In the genomic region with DNA sequence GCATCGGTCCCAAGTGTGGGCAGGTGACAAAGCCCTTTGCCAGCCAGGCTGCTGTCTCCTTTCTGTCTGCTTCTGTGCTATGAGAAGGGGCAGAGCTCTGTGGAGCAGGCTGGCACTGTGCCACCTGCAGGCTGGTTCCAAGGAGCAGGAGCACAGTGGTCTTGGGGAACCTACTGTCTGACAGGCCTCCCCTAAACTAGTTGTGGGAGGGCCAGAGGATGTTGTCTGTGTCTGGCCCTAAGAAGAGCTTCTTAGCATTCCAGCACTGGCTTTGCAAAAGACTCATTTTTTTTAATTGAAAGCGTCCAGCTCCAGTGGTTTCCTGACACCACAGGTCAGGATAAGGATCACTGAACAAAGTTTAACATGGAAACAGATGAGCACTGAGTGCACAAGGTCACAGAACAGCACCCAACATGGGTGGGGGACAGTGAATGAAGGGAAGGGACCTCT, we compare ENCODE assay signal across 13 mouse cellular contexts. TPM values are rescaled to one million over a fixed set of nuclear protein-coding genes. Genes with fewer than 3 reads are reported as not detected.
DNase-seq lines count a peak whose midpoint lies in the region; ATAC-seq and TF ChIP-seq lines count a peak whose summit lies in the region.
"Had no signal": no experiment of that assay in that cellular context is flagged by ENCODE, and none has a peak within 500 bp of the region (broad histone marks: within the 10 kb centered on the region; RNA-seq: fewer than 3 reads in every experiment).

No protein-coding gene starts in this region.

- no peak overlapping the region for H3K4me3 ChIP-seq in lung, embryonic 14.5 days (ENCODE audit: low read depth, low read length)
- H3K4me3 ChIP-seq in kidney, embryonic 15.5 days (replicated peaks), result no peak overlapping the region
- H3K4me3 ChIP-seq: hindbrain, embryonic 15.5 days; lung, embryonic 15.5 days had no signal

- peak; percentile 29; the same call in 1 of the 2 replicates for ATAC-seq in lung, embryonic 14.5 days (ENCODE audit: insufficient read depth)
- ATAC-seq in kidney, embryonic 15.5 days (replicated peaks; ENCODE audit: low FRiP score), result peak; percentile 83

- TF ChIP-seq CTCF in lung, embryonic 14.5 days (IDR thresholded peaks at IDR 0.05; ENCODE audit: low read depth), result no peak

- no peaks in the 10 kb centered on the region for H3K27me3 ChIP-seq in lung, embryonic 14.5 days (ENCODE audit: insufficient read depth, low read length)
- no peaks in the 10 kb centered on the region for H3K27me3 ChIP-seq in kidney, embryonic 15.5 days
- H3K27me3 ChIP-seq: hindbrain, embryonic 15.5 days; lung, embryonic 15.5 days had no signal

- 34% methylated on average over 2 of the region's 2 CpGs for WGBS in lung, embryonic 14.5 days
- 24% methylated on average over 2 of the region's 2 CpGs for WGBS in kidney, embryonic 15.5 days

- peaks cover 22% of the 10 kb centered on the region for H3K4me1 ChIP-seq in lung, embryonic 14.5 days (ENCODE audit: insufficient read depth)
- peaks cover 77% of the 10 kb centered on the region for H3K4me1 ChIP-seq in kidney, embryonic 15.5 days

- H3K9ac ChIP-seq in lung, embryonic 14.5 days, result no peak overlapping the region
- H3K9ac ChIP-seq in kidney, embryonic 15.5 days, result no peak overlapping the region
- H3K9ac ChIP-seq: hindbrain, embryonic 15.5 days; lung, embryonic 15.5 days had no signal

- no peak overlapping the region for H3K27ac ChIP-seq in lung, embryonic 14.5 days (ENCODE audit: low read depth)
- peak overlapping the region; percentile 56 for H3K27ac ChIP-seq in kidney, embryonic 15.5 days
- H3K27ac ChIP-seq: hindbrain, embryonic 15.5 days; lung, embryonic 15.5 days had no signal

- H3K4me2 ChIP-seq in lung, embryonic 14.5 days, result no peak overlapping the region
- no peak overlapping the region for H3K4me2 ChIP-seq in kidney, embryonic 15.5 days
- H3K4me2 ChIP-seq: hindbrain, embryonic 15.5 days; lung, embryonic 15.5 days had no signal

- DNase-seq in cerebellum, adult 18-20 months, result peak; percentile 53 to 63
- no peak for DNase-seq in cerebellum, adult 11 months
- DNase-seq in lung, embryonic 14.5 days, result peak; percentile 31
- no peak for DNase-seq in lung, postnatal 36 days
- peak; percentile 68 to 71 for DNase-seq in cerebellum, postnatal 14 days
- DNase-seq in adrenal gland, adult 18-20 months (ENCODE audit: low spot score in 2 of 2), result no peak
- no peak for DNase-seq in urinary bladder, postnatal 25 days (ENCODE audit: low spot score)
- DNase-seq: adrenal gland, postnatal 10 days; gastrocnemius, postnatal 36 days; thymus, postnatal 25 days had no signal

- H3K9me3 ChIP-seq in lung, embryonic 14.5 days (ENCODE audit: low read depth, low read length), result no peaks in the 10 kb centered on the region
- H3K9me3 ChIP-seq in kidney, embryonic 15.5 days (replicated peaks), result no peaks in the 10 kb centered on the region
- H3K9me3 ChIP-seq: hindbrain, embryonic 15.5 days; lung, embryonic 15.5 days had no signal

- no peaks in the 10 kb centered on the region for H3K36me3 ChIP-seq in lung, embryonic 14.5 days (ENCODE audit: insufficient read depth)
- H3K36me3 ChIP-seq in kidney, embryonic 15.5 days, result no peaks in the 10 kb centered on the region
- H3K36me3 ChIP-seq: hindbrain, embryonic 15.5 days; lung, embryonic 15.5 days had no signal

RNA-seq across cellular contexts. Expression of a gene that starts 6.9 kb away (rescaled TPM):
- polyA plus RNA-seq in lung, embryonic 14.5 days (2014; fragmentation: Nextera tagmentation; extraction: Ambion mirVana), result 10.9 and 11.0 TPM in 2 replicates
- 12.3 and 12.4 TPM in 2 replicates for polyA plus RNA-seq in kidney, embryonic 15.5 days (2015; fragmentation: Nextera tagmentation; extraction: Ambion mirVana)
- total RNA-seq in adrenal gland, adult 18-20 months (2021), result 1 to 10 TPM; 3.6 to 5.9 TPM

RNA-seq across cellular contexts. Expression of a gene that starts 33.3 kb away (rescaled TPM):
- 27.4 and 29.7 TPM in 2 replicates for polyA plus RNA-seq in lung, embryonic 14.5 days (2014; fragmentation: Nextera tagmentation; extraction: Ambion mirVana)
- polyA plus RNA-seq in kidney, embryonic 15.5 days (2015; fragmentation: Nextera tagmentation; extraction: Ambion mirVana), result 55.7 and 57.7 TPM in 2 replicates
- 10 to 100 TPM; 48.6 to 62.1 TPM for total RNA-seq in adrenal gland, adult 18-20 months (2021)

RNA-seq across cellular contexts. Expression of a gene that starts 33.3 kb away (rescaled TPM):
- polyA plus RNA-seq in lung, embryonic 14.5 days (2014; fragmentation: Nextera tagmentation; extraction: Ambion mirVana), result 5.4 and 5.9 TPM in 2 replicates
- 3.7 and 4.0 TPM in 2 replicates for polyA plus RNA-seq in kidney, embryonic 15.5 days (2015; fragmentation: Nextera tagmentation; extraction: Ambion mirVana)
- total RNA-seq in adrenal gland, adult 18-20 months (2021), result 10 to 100 TPM; 20.8 to 28.9 TPM

RNA-seq across cellular contexts. Expression of a gene that starts 58.3 kb away (rescaled TPM):
- polyA plus RNA-seq in lung, embryonic 14.5 days (2014; fragmentation: Nextera tagmentation; extraction: Ambion mirVana), result 11.6 and 11.7 TPM in 2 replicates
- 21.8 and 22.1 TPM in 2 replicates for polyA plus RNA-seq in kidney, embryonic 15.5 days (2015; fragmentation: Nextera tagmentation; extraction: Ambion mirVana)
- total RNA-seq in adrenal gland, adult 18-20 months (2021), result 10 to 100 TPM; 10.3 to 10.6 TPM

Comparison
In these comparisons a context has a peak if more than half of its experiments do, and no peak if none do; other contexts are left out.
1. DNase-seq: peak in cerebellum, adult 18-20 months (2 of 2), lung, embryonic 14.5 days (single experiment) and cerebellum, postnatal 14 days (2 of 2); none in cerebellum, adult 11 months (single experiment), lung, postnatal 36 days (single experiment), adrenal gland, adult 18-20 months (0 of 2) and urinary bladder, postnatal 25 days (single experiment).